Mouse (Mus musculus): ENCODE results near the gene Cfap77. TPM values are rescaled to one million over a fixed set of nuclear protein-coding genes. Genes with fewer than 3 reads are reported as not detected.
A peak's percentile ranks its signal among the peaks of the same experiment; 100 is the strongest.

The Cfap77 gene
- polyA plus RNA-seq, 1 experiment = 20.9 TPM

- no peak for TF ChIP-seq CTCF (IDR thresholded peaks at IDR 0.05; ENCODE audit: control insufficient read depth, insufficient read depth, insufficient replicate concordance, low read depth, low read length)
- TF ChIP-seq POLR2A (IDR thresholded peaks at IDR 0.05; ENCODE audit: control insufficient read depth, low read depth, low read length) = no peak
- H3K4me1 ChIP-seq (ENCODE audit: control insufficient read depth, insufficient read depth, low read length) = no peaks in the 10 kb centered on the region
- no peaks in the 10 kb centered on the region for H3K27me3 ChIP-seq (ENCODE audit: control insufficient read depth, insufficient read depth, low read length)
These were observed 59.4 kb downstream of the Cfap77 start for GRCm38 (mm10) chr2:28995436-28995835.

DNA sequence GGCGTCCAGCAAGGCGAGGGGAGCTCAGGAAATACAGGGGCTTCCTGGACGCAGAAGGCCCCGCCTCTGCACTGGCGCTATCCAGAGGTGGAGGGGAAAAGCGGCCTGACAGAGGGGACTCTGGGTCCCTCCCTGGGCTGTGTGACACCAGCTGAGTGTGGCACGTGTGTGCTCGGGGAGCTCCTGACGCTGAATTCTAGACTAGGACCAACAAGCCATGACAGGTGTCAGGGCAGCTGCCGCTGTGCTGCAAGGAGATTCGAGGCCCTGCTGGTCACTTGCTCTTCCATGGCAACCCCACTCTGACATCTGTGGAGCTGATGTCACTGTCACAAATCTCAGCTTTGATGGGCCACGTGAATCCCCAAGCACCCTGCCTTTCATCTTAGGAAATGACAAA, 60.9 kb downstream of the Cfap77 start:
- H3K4me1 ChIP-seq (ENCODE audit: control insufficient read depth, insufficient read depth, low read length) = no peaks in the 10 kb centered on the region
- no peaks in the 10 kb centered on the region for H3K27me3 ChIP-seq (ENCODE audit: control insufficient read depth, insufficient read depth, low read length)
- no peaks in the 10 kb centered on the region for H3K36me3 ChIP-seq (ENCODE audit: control insufficient read depth, insufficient read depth, low read length)
- TF ChIP-seq POLR2A (IDR thresholded peaks at IDR 0.05; ENCODE audit: control insufficient read depth, low read depth, low read length) (no peak), CTCF (IDR thresholded peaks at IDR 0.05; ENCODE audit: control insufficient read depth, insufficient read depth, insufficient replicate concordance, low read depth, low read length) (no peak)
- no peak overlapping the region for H3K27ac ChIP-seq (ENCODE audit: control insufficient read depth, insufficient read depth, low read depth, low read length)
- no peak overlapping the region for H3K4me3 ChIP-seq (ENCODE audit: control insufficient read depth, low read depth, low read length)

More at GRCm38 (mm10) chr2:28995436-28995835, 59.4 kb downstream of the Cfap77 start:
- Histone ChIP-seq H3K36me3 (ENCODE audit: control insufficient read depth, insufficient read depth, low read length) (no peaks in the 10 kb centered on the region), H3K4me3 (ENCODE audit: control insufficient read depth, low read depth, low read length) (no peak overlapping the region), H3K27ac (ENCODE audit: control insufficient read depth, insufficient read depth, low read depth, low read length) (no peak overlapping the region)

DNA sequence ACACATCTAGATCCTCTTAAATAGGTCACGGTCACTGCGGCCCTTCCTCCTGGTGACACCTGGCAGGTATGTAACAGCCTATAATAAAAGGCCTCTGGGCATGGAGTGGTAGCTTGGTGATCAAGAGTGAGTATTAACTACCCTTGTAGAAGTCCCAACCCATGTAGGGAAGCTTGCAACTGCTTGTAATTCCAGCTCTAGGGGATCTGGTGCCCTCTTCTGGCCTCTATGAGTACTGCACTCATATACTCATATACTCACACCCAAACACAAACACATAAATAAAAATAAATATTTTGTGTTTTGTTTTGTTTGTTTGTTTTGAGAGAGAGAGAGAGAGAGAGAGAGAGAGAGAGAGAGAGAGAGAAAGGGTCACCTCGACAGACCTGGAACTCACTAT, 66.1 kb downstream of the Cfap77 start:
- no peaks in the 10 kb centered on the region for H3K4me1 ChIP-seq (ENCODE audit: control insufficient read depth, insufficient read depth, low read length)
- TF ChIP-seq POLR2A (IDR thresholded peaks at IDR 0.05; ENCODE audit: control insufficient read depth, low read depth, low read length) (no peak), CTCF (IDR thresholded peaks at IDR 0.05; ENCODE audit: control insufficient read depth, insufficient read depth, insufficient replicate concordance, low read depth, low read length) (no peak)
- no peaks in the 10 kb centered on the region for H3K27me3 ChIP-seq (ENCODE audit: control insufficient read depth, insufficient read depth, low read length)
- no peak overlapping the region for H3K4me3 ChIP-seq (ENCODE audit: control insufficient read depth, low read depth, low read length)
- no peak overlapping the region for H3K27ac ChIP-seq (ENCODE audit: control insufficient read depth, insufficient read depth, low read depth, low read length)
- H3K36me3 ChIP-seq (ENCODE audit: control insufficient read depth, insufficient read depth, low read length) = no peaks in the 10 kb centered on the region

GRCm38 (mm10) chr2:28980080-28980910, 74.6 kb downstream of the Cfap77 start:
- H3K27me3 ChIP-seq (ENCODE audit: control insufficient read depth, insufficient read depth, low read length) = no peaks in the 10 kb centered on the region

DNA sequence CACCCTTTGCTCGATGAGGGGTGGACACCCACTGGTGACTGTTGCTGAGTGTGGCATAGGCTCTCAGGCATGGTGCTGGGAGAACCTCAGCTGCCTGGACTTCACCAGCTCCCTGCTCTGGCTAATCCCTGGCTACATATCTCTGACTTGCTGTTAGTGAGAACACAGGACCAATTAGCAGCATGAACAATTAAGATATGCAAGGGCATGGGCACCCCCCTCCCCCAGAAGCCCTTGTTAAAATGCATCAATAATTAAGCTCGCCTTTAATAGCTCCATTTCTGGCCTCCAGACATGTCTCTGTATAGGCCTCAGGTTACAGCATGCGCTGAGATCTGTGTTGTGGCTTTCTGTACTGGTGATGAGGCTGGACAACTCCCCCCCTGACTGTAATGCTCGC, 76.4 kb downstream of the Cfap77 start:
- Histone ChIP-seq H3K27ac (ENCODE audit: control insufficient read depth, insufficient read depth, low read depth, low read length) (no peak overlapping the region), H3K36me3 (ENCODE audit: control insufficient read depth, insufficient read depth, low read length) (no peaks in the 10 kb centered on the region), H3K27me3 (ENCODE audit: control insufficient read depth, insufficient read depth, low read length) (no peaks in the 10 kb centered on the region), H3K4me3 (ENCODE audit: control insufficient read depth, low read depth, low read length) (no peak overlapping the region), H3K4me1 (ENCODE audit: control insufficient read depth, insufficient read depth, low read length) (no peaks in the 10 kb centered on the region)
- TF ChIP-seq POLR2A (IDR thresholded peaks at IDR 0.05; ENCODE audit: control insufficient read depth, low read depth, low read length) = no peak

More at GRCm38 (mm10) chr2:28980080-28980910, 74.6 kb downstream of the Cfap77 start:
- Histone ChIP-seq H3K4me3 (ENCODE audit: control insufficient read depth, low read depth, low read length) (no peak overlapping the region), H3K36me3 (ENCODE audit: control insufficient read depth, insufficient read depth, low read length) (no peaks in the 10 kb centered on the region), H3K4me1 (ENCODE audit: control insufficient read depth, insufficient read depth, low read length) (no peaks in the 10 kb centered on the region), H3K27ac (ENCODE audit: control insufficient read depth, insufficient read depth, low read depth, low read length) (no peak overlapping the region)
- no peak for TF ChIP-seq CTCF (IDR thresholded peaks at IDR 0.05; ENCODE audit: control insufficient read depth, insufficient read depth, insufficient replicate concordance, low read depth, low read length)
- no peak for TF ChIP-seq POLR2A (IDR thresholded peaks at IDR 0.05; ENCODE audit: control insufficient read depth, low read depth, low read length)

DNA sequence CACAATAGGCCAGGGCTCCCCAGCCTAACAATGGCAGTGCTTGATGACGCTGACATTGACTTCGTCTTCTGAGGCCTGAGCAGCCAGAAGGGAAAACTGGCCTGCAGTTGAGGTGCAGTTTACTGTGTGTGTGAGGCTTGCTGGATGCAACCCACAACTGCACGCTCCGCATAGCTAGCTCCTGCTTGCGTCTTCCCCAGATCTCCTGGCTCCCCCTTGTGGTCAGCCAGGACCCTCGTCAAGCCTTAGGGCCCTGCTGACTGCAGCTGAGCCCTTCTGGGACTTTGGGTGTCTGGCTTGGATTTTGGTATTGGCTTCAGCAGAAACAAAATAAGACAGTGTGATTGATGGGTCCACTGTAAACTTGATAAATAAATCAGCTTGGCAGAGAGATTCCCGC, 78.2 kb downstream of the Cfap77 start:
- Histone ChIP-seq H3K27ac (ENCODE audit: control insufficient read depth, insufficient read depth, low read depth, low read length) (no peak overlapping the region), H3K4me1 (ENCODE audit: control insufficient read depth, insufficient read depth, low read length) (no peaks in the 10 kb centered on the region), H3K36me3 (ENCODE audit: control insufficient read depth, insufficient read depth, low read length) (no peaks in the 10 kb centered on the region), H3K4me3 (ENCODE audit: control insufficient read depth, low read depth, low read length) (no peak overlapping the region), H3K27me3 (ENCODE audit: control insufficient read depth, insufficient read depth, low read length) (no peaks in the 10 kb centered on the region)
- TF ChIP-seq POLR2A (IDR thresholded peaks at IDR 0.05; ENCODE audit: control insufficient read depth, low read depth, low read length) = no peak
- peak; percentile 69; the same call in 1 of the 2 replicates for TF ChIP-seq CTCF (IDR thresholded peaks at IDR 0.05; ENCODE audit: control insufficient read depth, insufficient read depth, insufficient replicate concordance, low read depth, low read length)

- no peaks in the 10 kb centered on the region for H3K36me3 ChIP-seq (ENCODE audit: control insufficient read depth, insufficient read depth, low read length)
- no peaks in the 10 kb centered on the region for H3K4me1 ChIP-seq (ENCODE audit: control insufficient read depth, insufficient read depth, low read length)
- no peak overlapping the region for H3K4me3 ChIP-seq (ENCODE audit: control insufficient read depth, low read depth, low read length)
- H3K27ac ChIP-seq (ENCODE audit: control insufficient read depth, insufficient read depth, low read depth, low read length) = no peak overlapping the region
- no peaks in the 10 kb centered on the region for H3K27me3 ChIP-seq (ENCODE audit: control insufficient read depth, insufficient read depth, low read length)
- TF ChIP-seq POLR2A (IDR thresholded peaks at IDR 0.05; ENCODE audit: control insufficient read depth, low read depth, low read length) = no peak
- TF ChIP-seq CTCF (IDR thresholded peaks at IDR 0.05; ENCODE audit: control insufficient read depth, insufficient read depth, insufficient replicate concordance, low read depth, low read length) = no peak
These were observed 79.3 kb downstream of the Cfap77 start for GRCm38 (mm10) chr2:28975604-28976003.
